Mouse (Mus musculus): ENCODE data around the gene Iah1. TPM values are rescaled to one million over a fixed set of nuclear protein-coding genes. Genes with fewer than 3 reads are reported as not detected.

Gene Iah1
- total RNA-seq (2018; cell fraction: chromatin; rRNA removed), result 10 to 100 TPM in 23 of 26 experiments, 1 to 10 TPM in 3; 6.0 to 24.6 (median 15.6) TPM
- total RNA-seq (2018; cell fraction: cytosol; rRNA removed), result 10 to 100 TPM; 32.6 to 44.2 (median 39.0) TPM
- total RNA-seq (2018; cell fraction: nucleus; rRNA removed), result 10 to 100 TPM in 25 of 26 experiments, 1 to 10 TPM in 1; 9.8 to 39.1 (median 19.7) TPM
- polyA plus RNA-seq (2018), result 30.1 to 45.1 TPM (median 38.8 TPM) in 3 replicates

GRCm38 (mm10) chr12:21315923-21316868 is at the start of gene Iah1:
Gene Iah1, plus strand, starts transcription at chr12:21316389.
- peak within 1 kb of the TSS; percentile 41 for H3K4me3 ChIP-seq (ENCODE audit: inconsistent target)
- no peak within 1 kb of the TSS for H3K27ac ChIP-seq
- H3K36me3 ChIP-seq (ENCODE audit: inconsistent target), result peaks cover 50% of the 10 kb centered on the region; the same call in 1 of the 2 replicates
- H3K79me2 ChIP-seq (ENCODE audit: inconsistent target), result no peaks in the 10 kb centered on the region
- WGBS (ENCODE audit: missing documents), result 3% methylated on average over 49 of the region's 59 CpGs

- no peak overlapping the region for H3K27ac ChIP-seq
- WGBS (ENCODE audit: missing documents), result 86% methylated on average over 2 of the region's 2 CpGs
- H3K36me3 ChIP-seq (ENCODE audit: inconsistent target), result peaks cover 22% of the 10 kb centered on the region
- no peak overlapping the region for H3K4me3 ChIP-seq (ENCODE audit: inconsistent target)
- no peaks in the 10 kb centered on the region for H3K79me2 ChIP-seq (ENCODE audit: inconsistent target)
Measured at GRCm38 (mm10) chr12:21266784-21267098, 49.4 kb upstream of the Iah1 start.

- WGBS (ENCODE audit: missing documents), result 96% methylated on average over 8 of the region's 8 CpGs
- Histone ChIP-seq H3K4me3 (ENCODE audit: inconsistent target) (no peak overlapping the region), H3K36me3 (ENCODE audit: inconsistent target) (peaks cover 30% of the 10 kb centered on the region)
Measured at GRCm38 (mm10) chr12:21268083-21268616, 48.0 kb upstream of the Iah1 start.

GRCm38 (mm10) chr12:21274446-21274845 is 41.7 kb upstream of the Iah1 start:
- 97% methylated on average over 7 of the region's 7 CpGs for WGBS (ENCODE audit: missing documents)
- no peak overlapping the region for H3K4me3 ChIP-seq (ENCODE audit: inconsistent target)
- no peak overlapping the region for H3K27ac ChIP-seq
- peaks cover 60% of the 10 kb centered on the region for H3K36me3 ChIP-seq (ENCODE audit: inconsistent target)
- no peaks in the 10 kb centered on the region; the same call in 1 of the 2 replicates for H3K79me2 ChIP-seq (ENCODE audit: inconsistent target)

More at GRCm38 (mm10) chr12:21268083-21268616, 48.0 kb upstream of the Iah1 start:
- H3K27ac ChIP-seq, result no peak overlapping the region
- no peaks in the 10 kb centered on the region for H3K79me2 ChIP-seq (ENCODE audit: inconsistent target)

- Histone ChIP-seq H3K79me2 (ENCODE audit: inconsistent target) (peaks cover 24% of the 10 kb centered on the region), H3K36me3 (ENCODE audit: inconsistent target) (peaks cover 31% of the 10 kb centered on the region), H3K27ac (no peak overlapping the region), H3K4me3 (ENCODE audit: inconsistent target) (no peak overlapping the region)
- 100% methylated on average over 1 of the region's 1 CpGs for WGBS (ENCODE audit: missing documents)
Measured at GRCm38 (mm10) chr12:21277352-21277864, 38.8 kb upstream of the Iah1 start.

DNA sequence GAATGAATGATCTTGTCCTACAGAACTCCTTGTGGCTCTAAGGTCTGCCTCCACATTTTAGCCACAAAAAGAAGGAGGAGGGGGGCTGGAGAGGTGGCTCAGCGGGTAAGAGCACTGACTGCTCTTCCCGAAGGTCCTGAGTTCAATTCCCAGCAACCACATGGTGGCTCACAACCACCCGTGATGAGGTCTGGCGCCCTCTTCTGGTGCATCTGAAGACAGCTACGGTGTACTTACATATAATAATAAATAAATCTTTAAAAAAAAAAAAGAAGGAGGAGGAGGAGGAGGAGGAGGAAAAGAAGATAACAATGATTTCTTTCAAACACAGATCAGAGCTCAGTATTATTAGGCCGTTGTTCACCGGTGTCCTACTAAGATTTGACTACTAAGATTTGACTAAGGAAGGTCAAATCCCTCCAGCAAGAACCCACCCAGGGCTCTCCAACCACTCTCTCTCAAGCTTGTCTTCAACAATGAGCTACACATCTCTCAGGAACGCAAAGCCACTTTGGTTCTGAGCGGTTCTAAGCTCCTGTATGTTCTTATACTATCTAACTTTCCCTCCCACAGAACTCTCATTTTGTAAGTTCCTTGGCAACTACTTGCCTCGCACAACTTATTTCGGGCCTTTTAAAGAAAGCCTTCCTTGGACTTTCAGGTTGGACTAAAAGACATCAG is 31.3 kb upstream of the Iah1 start, which contains the start of gene Cpsf3:
Gene Cpsf3 (plus strand): TSS at position 631 of the 681 bp plus-strand sequence.
- H3K36me3 ChIP-seq (ENCODE audit: inconsistent target), result peaks cover 3% of the 10 kb centered on the region
- whole genome bisulfite sequencing (ENCODE audit: missing documents), result 68% methylated on average over 6 of the region's 11 CpGs
- peaks cover 82% of the 10 kb centered on the region for H3K79me2 ChIP-seq (ENCODE audit: inconsistent target)
- H3K27ac ChIP-seq, result peak within 1 kb of the TSS; percentile 92
- H3K4me3 ChIP-seq (ENCODE audit: inconsistent target), result peak within 1 kb of the TSS; percentile 99

- Histone ChIP-seq H3K27ac (peak overlapping the region; percentile 92), H3K36me3 (ENCODE audit: inconsistent target) (peaks cover 8% of the 10 kb centered on the region), H3K4me3 (ENCODE audit: inconsistent target) (peak overlapping the region; percentile 99), H3K79me2 (ENCODE audit: inconsistent target) (peaks cover 83% of the 10 kb centered on the region)
- 1% methylated on average over 47 of the region's 47 CpGs for WGBS (ENCODE audit: missing documents)
Measured at GRCm38 (mm10) chr12:21285508-21286242, 30.5 kb upstream of the Iah1 start.

DNA sequence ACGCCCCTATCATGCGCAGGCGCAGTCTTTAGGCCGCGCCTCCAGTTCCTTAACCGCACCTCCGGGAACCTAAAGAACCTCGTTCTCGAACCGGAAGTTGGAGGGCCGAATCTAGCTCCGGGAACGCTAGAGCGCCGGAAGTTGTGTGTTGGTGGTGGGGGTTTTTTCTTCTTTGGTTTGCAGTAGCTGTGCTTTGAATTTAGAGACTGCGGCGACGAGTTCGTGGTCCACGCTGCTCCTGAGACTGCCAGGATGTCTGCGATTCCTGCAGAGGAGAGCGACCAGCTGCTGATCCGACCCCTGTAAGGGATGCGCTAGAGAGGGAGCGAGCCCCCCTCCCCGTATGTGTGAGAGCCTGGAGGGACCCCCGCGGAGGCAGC is 30.0 kb upstream of the Iah1 start, which contains the start of gene Itgb1bp1:
Gene Itgb1bp1 (minus strand): TSS at position 42 of the 380 bp plus-strand sequence.
- H3K4me3 ChIP-seq (ENCODE audit: inconsistent target), result peak within 1 kb of the TSS; percentile 99
- H3K79me2 ChIP-seq (ENCODE audit: inconsistent target), result peaks cover 83% of the 10 kb centered on the region
- WGBS (ENCODE audit: missing documents), result 1% methylated on average over 26 of the region's 28 CpGs
- peaks cover 11% of the 10 kb centered on the region for H3K36me3 ChIP-seq (ENCODE audit: inconsistent target)
- H3K27ac ChIP-seq, result peak within 1 kb of the TSS; percentile 92

DNA sequence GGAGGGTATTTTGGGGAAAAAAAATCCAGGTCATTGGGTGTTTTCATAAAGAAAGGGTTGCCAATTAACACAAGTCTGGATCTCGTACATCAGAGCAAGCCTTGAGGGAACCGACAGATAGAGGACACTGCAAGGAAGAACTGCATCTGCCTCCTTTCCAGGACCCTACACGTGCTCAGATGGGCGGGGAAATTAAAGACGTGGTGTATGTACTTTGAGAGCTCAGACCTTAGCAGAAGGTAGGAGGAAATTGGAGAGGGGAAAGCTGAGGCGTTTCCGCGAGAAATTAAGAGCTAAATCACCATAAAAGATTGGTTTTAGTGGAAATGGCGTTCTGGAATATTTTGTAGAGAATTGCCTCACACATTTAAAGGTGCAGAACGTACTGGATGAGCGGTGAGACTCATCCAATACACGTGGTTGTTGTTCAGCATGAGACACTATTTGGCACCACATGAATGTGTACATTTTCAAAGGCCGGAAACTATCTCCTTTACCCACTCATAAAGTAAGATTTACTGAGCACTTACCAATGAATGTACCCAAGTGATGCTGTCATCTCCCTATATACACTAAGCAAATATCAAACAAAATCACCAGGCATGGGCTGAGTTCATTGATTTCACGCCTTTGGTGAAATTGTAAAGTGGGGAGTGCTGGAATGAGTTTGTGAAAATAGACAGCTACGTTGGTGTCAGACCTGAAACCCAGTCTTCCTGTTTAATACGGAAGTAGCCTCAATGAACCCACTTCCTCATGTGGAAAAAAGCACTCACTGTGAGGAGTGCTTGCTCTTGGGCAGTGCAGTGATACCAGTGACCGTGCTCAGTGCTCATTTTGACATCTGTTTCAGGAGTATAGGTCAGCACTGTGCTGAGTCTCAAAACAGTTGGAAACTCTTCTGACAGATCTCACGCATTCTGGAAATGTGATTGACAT is 29.2 kb upstream of the Iah1 start:
- peak overlapping the region; percentile 99 for H3K4me3 ChIP-seq (ENCODE audit: inconsistent target)
- peaks cover 76% of the 10 kb centered on the region for H3K79me2 ChIP-seq (ENCODE audit: inconsistent target)
- peak overlapping the region; percentile 92 for H3K27ac ChIP-seq
- peaks cover 19% of the 10 kb centered on the region for H3K36me3 ChIP-seq (ENCODE audit: inconsistent target)
- 10% methylated on average over 18 of the region's 18 CpGs for WGBS (ENCODE audit: missing documents)

- Histone ChIP-seq H3K4me3 (ENCODE audit: inconsistent target) (no peak overlapping the region), H3K79me2 (ENCODE audit: inconsistent target) (peaks cover 57% of the 10 kb centered on the region), H3K27ac (no peak overlapping the region), H3K36me3 (ENCODE audit: inconsistent target) (peaks cover 38% of the 10 kb centered on the region)
- WGBS (ENCODE audit: missing documents), result 94% methylated on average over 3 of the region's 3 CpGs
Measured at GRCm38 (mm10) chr12:21288716-21289395, 27.3 kb upstream of the Iah1 start.

DNA sequence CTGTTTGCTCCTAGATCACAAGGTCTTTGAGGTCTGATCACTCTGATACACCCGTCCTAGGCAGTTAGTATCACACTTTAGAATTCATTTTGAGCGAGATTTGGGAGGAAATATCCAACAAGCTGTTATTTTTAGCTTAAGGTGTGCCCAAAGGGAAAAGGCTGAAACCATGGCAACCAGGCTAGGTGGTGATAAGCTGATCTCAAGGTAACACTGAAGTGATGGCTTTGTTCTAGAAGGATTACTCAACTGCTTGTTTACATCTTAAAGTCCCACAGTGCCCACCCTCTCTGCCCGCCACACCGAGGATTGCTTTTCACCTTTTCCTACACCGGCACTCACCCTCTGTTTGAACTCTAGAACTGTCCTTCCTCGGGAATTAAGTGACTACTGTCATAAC is 26.5 kb upstream of the Iah1 start:
- Histone ChIP-seq H3K27ac (no peak overlapping the region), H3K4me3 (ENCODE audit: inconsistent target) (no peak overlapping the region), H3K79me2 (ENCODE audit: inconsistent target) (peaks cover 49% of the 10 kb centered on the region), H3K36me3 (ENCODE audit: inconsistent target) (peaks cover 46% of the 10 kb centered on the region)
- 86% methylated on average over 6 of the region's 6 CpGs for WGBS (ENCODE audit: missing documents)

DNA sequence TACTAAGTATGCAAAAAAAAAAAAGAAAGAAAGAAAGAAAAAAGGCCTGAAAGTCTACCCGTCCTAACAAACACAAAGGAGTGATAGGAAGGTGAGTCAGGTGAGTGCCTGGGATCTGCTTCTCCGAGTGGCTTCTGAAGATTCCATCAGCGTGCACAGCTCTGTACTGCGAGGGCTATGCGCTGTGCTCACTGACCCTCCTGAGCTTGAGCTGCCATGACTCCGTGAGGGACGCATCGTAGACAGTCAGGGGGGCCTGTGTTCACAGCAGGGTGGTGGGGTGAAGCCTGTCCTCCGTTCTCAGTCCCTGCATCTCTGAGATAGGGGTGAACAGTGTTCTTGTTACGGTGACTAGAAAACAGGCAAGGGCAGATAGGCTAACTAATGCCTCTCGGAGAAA is 17.3 kb upstream of the Iah1 start:
- 95% methylated on average over 11 of the region's 11 CpGs for WGBS (ENCODE audit: missing documents)
- H3K4me3 ChIP-seq (ENCODE audit: inconsistent target), result no peak overlapping the region
- no peaks in the 10 kb centered on the region for H3K79me2 ChIP-seq (ENCODE audit: inconsistent target)
- no peak overlapping the region for H3K27ac ChIP-seq
- peaks cover 90% of the 10 kb centered on the region for H3K36me3 ChIP-seq (ENCODE audit: inconsistent target)
